Mouse (Mus musculus): ENCODE data around the gene Pbsn. TPM values are rescaled to one million over a fixed set of nuclear protein-coding genes. Genes with fewer than 3 reads are reported as not detected.
"Not testable (repeated sequence)": the region's sequence is repeated elsewhere in the genome, so short reads cannot be mapped to it uniquely, and the experiment has no call there.

Gene Pbsn
- not detected for total RNA-seq (2021)

- DNase-seq = no peak
Observed at GRCm38 (mm10) chrX:77853523-77853922, at the start of gene Pbsn. Pbsn (minus strand) TSS chrX:77853623.

- not testable (repeated sequence) for DNase-seq
Observed at GRCm38 (mm10) chrX:77880033-77880432, 26.6 kb upstream of the Pbsn start.

GRCm38 (mm10) chrX:77864458-77864857, 11.0 kb upstream of the Pbsn start, which contains the start of gene Gm14744:
Gm14744 (plus strand) TSS chrX:77864758.
- not testable (repeated sequence) for DNase-seq

GRCm38 (mm10) chrX:77812031-77812430, 41.4 kb downstream of the Pbsn start:
- DNase-seq = peak in 1 of 2 experiments; percentile 6

GRCm38 (mm10) chrX:77810608-77811206, 42.7 kb downstream of the Pbsn start:
- DNase-seq = peak; percentile 51 to 60

- no peak for DNase-seq
Observed at GRCm38 (mm10) chrX:77808602-77809001, 44.8 kb downstream of the Pbsn start.

- DNase-seq = no peak
Observed at GRCm38 (mm10) chrX:77802293-77802692, 51.1 kb downstream of the Pbsn start.

- DNase-seq = no peak
Observed at GRCm38 (mm10) chrX:77801543-77801942, 51.9 kb downstream of the Pbsn start.

- no peak for DNase-seq
Observed at GRCm38 (mm10) chrX:77799554-77799953, 53.9 kb downstream of the Pbsn start.

GRCm38 (mm10) chrX:77797801-77798200, 55.6 kb downstream of the Pbsn start:
- no peak for DNase-seq

- DNase-seq = no peak
Observed at GRCm38 (mm10) chrX:77796916-77797315, 56.5 kb downstream of the Pbsn start.

- peak; percentile 34 to 45 for DNase-seq
Observed at GRCm38 (mm10) chrX:77796238-77796835, 57.1 kb downstream of the Pbsn start, which contains the start of gene Prkx. Prkx (minus strand) TSS chrX:77796278.

GRCm38 (mm10) chrX:77795858-77796174, 57.6 kb downstream of the Pbsn start:
- DNase-seq = peak; percentile 83 to 86

GRCm38 (mm10) chrX:77794962-77795857, 58.2 kb downstream of the Pbsn start:
- peak in 1 of 2 experiments; percentile 4 for DNase-seq

- no peak for DNase-seq
Observed at GRCm38 (mm10) chrX:77788675-77789074, 64.7 kb downstream of the Pbsn start.

Other genes starting within 250 kb of the Pbsn start
- gene Prkx, start 57.3 kb downstream of the Pbsn start, total RNA-seq (2021) = 10 to 100 TPM; 12.7 to 13.7 TPM
- not detected for gene Gm14744, start 11.1 kb upstream of the Pbsn start, total RNA-seq (2021)
- not detected for gene 5430402E10Rik, start 71.4 kb upstream of the Pbsn start, total RNA-seq (2021)
- not detected for gene Obp1a, start 237.8 kb upstream of the Pbsn start, total RNA-seq (2021)

All from layer of hippocampus, postnatal 36 days (tissue).